Mouse (Mus musculus): ENCODE measurements around the gene Atg13. TPM values are rescaled to one million over a fixed set of nuclear protein-coding genes. Genes with fewer than 3 reads are reported as not detected.

The Atg13 gene
- polyA plus RNA-seq (2012; rRNA removed) = 34.4 and 35.9 TPM in 2 replicates

DNA sequence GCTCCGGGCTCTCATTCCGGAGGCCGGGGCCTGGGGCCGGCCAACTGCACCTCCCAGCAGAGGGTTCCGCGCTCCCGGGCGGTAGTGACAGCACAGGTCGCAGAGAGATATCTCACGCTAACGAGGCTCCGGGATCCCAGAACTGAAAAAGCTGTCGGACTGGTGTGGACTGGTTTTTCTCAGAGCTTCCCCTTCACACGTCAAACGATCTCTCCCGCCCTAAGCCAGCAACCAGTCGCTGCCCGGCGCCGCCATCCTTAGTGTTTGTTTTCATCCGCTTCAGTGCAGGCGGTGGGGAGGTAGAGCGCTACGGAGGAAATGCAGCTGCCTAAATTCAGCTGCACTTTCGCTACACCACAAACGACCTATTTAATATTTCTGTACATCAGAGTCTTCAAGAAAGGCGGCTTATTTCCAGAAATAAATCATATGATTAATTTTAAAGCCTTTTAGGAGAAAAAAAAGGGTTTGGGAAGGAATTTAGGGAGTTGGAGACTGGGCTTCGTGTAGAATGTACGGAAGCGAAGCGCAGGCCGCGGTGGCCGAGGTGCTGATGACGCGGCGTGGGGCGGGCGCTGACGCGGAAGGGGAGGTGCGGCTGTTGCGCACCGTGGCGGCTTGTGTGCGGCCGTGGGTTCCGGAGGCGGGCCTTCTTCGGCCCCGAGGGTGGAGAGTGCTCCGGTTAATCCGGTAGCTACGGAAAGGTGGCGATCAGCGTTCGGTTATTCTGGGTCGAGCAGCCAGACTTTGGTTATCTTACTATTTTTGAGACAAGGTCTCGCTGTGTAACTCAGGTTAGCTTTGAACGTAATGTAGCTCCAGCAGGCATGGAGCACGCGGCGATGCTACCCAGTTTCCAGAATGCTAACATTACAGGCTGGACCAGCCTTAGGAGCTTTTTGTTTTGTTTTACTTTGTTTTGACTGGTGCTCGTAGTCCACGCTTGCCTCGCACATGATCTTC is at the start of gene Atg13, which contains the start of gene Harbi1:
TSS of gene Atg13 (minus strand) at position 305 of the 963 bp plus-strand sequence.
TSS of gene Harbi1 (plus strand) at position 581 of the 963 bp plus-strand sequence.

DNA sequence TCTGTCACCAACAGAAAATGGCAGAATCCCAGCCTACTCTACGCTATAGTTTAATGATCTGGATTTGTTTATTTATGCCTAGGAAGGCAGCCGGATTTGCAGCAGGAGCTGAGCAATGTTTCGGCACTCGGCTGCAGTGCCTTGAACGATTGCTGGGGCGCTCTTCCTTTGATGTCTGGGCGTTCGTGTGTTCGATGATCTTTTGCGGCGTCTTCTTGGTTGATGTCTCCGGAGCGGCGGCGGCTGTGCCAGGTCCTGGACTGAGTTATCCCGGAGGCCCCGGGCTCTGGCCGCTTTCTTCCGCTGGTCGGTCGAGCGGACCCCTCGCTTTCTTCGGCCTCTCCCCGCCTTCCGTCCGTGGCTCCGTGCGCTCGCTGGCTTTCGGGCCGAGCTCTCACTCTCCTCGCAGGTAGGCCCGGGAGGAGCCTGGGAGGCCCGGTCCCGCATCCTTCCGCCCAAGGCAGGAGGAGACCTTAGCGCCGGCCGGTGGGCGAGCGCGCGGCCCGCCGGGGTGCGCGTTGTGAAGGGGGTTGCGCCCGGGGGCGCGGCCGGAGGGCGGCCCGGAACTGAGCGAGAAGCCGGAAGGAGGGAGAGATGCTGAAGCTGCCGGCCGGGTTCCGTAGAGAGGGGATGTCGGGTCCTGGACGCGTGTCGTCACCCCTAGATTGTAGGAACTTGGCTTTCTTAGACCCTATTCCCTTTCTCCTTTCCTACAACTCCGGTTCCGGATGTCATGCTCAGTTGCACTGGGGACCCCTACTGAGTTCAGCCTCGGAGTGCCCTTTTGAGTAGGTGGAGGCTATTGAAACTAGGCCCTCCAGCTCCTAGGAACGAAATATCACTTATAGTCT is 19.8 kb upstream of the Atg13 start, which contains the start of gene Ambra1:
TSS of gene Ambra1 (plus strand) at position 164 of the 851 bp plus-strand sequence.

DNA sequence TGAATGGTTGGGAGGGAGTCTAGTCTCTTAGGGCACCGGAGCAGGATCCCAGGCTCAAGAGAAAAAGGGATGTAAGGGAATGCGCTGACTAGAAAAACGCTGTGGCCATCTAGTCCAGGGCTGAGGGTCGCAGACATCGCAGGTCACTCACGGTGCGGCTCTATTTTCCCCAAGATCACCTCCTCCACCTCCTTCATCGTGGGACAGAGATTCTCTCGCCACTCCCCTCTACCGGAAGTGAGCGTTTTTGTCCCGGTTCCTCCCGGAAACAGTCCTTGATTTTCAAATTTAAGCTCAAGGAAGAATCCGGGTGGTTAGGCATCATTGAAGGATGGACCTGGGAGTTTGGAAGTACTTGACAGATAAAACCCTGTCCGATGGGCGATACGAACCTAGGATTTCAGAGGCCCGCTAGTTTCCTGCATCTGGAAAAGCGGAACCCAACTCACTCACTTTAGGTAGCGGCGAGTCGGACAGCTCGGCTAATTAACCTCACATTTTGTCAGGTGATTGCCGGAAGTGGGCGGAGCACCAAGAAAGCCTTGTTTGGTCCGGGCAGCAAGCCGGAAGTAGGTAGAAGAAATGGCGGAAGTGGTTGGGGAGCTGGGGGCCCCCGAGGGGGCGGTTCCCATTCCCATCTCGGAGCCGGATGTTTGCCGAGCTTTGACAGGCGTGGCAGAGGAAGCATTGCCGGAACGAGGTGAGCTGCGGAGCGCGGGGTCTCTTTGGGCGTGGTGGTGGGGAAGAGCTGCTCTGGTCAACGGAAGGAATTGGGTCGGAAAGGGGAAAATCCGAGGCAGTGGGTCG is 60.6 kb downstream of the Atg13 start, which contains the start of the genes Zfp408 and Arhgap1:
TSS of gene Zfp408 (minus strand) at position 239 of the 807 bp plus-strand sequence.
TSS of gene Arhgap1 (plus strand) at position 308 of the 807 bp plus-strand sequence.

GRCm38 (mm10) chr2:91636229-91636628 is 74.1 kb downstream of the Atg13 start, which contains the start of gene F2:
Gene F2 (minus strand): TSS chr2:91636414.

Other genes starting within 250 kb of the Atg13 start
- gene Ckap5, start 183.8 kb downstream of the Atg13 start, polyA plus RNA-seq (2012; rRNA removed) = 5.8 and 6.8 TPM in 2 replicates
- 0.88 and 1.6 TPM in 2 replicates for gene F2, start 74.2 kb downstream of the Atg13 start, polyA plus RNA-seq (2012; rRNA removed)
- gene Zfp408, start 60.8 kb downstream of the Atg13 start, polyA plus RNA-seq (2012; rRNA removed) = 26.9 and 31.1 TPM in 2 replicates
- gene Arhgap1, start 60.7 kb downstream of the Atg13 start, polyA plus RNA-seq (2012; rRNA removed) = 151 and 169 TPM in 2 replicates
- gene Harbi1, start 276 bp upstream of the Atg13 start, polyA plus RNA-seq (2012; rRNA removed) = 2.4 and 3.1 TPM in 2 replicates
- 26.1 and 29.7 TPM in 2 replicates for gene Ambra1, start 19.6 kb upstream of the Atg13 start, polyA plus RNA-seq (2012; rRNA removed)
- 13.1 and 14.6 TPM in 2 replicates for gene Chrm4, start 216.7 kb upstream of the Atg13 start, polyA plus RNA-seq (2012; rRNA removed)
- gene Mdk, start 221.7 kb upstream of the Atg13 start, polyA plus RNA-seq (2012; rRNA removed) = 94.6 and 120 TPM in 2 replicates
- gene Gm9821, start 235.1 kb upstream of the Atg13 start, polyA plus RNA-seq (2012; rRNA removed) = not detected in 2 replicates

Measured in ovary, adult 2 months (tissue).